Mouse (Mus musculus) neural tube, embryonic 12.5 days (tissue): ENCODE measurements around the gene Tbc1d10c. TPM values are rescaled to one million over a fixed set of nuclear protein-coding genes. Genes with fewer than 3 reads are reported as not detected.
"Not testable (repeated sequence)": the region's sequence is repeated elsewhere in the genome, so short reads cannot be mapped to it uniquely, and the experiment has no call there.

Experiments
- ATAC-seq: fragments of 200-750 bp; cut with Nextera tagmentation; 2 replicates; pipeline ENCODE4 v1.8.0; 2017; ENCODE audit warnings: low read depth, mild to moderate bottlenecking, moderate TSS enrichment, moderate library complexity; ENCODE audit not compliant: low FRiP score
- H3K27ac ChIP-seq: fragments of 300-500 bp; sonication (generic); 2 replicates; pipeline ENCODE4 v1.5.1; 2016
- H3K27me3 ChIP-seq: fragments of 300-500 bp; sonication (generic); replicated peaks from 2 replicates; pipeline ENCODE4 v1.6.1; 2016; ENCODE audit warnings: mild to moderate bottlenecking
- H3K36me3 ChIP-seq: fragments of 300-500 bp; sonication (generic); 2 replicates; pipeline ENCODE4 v1.6.1; 2016; ENCODE audit warnings: mild to moderate bottlenecking
- H3K4me1 ChIP-seq: fragments of 300-500 bp; sonication (generic); 2 replicates; pipeline ENCODE4 v1.6.1; 2016
- H3K4me2 ChIP-seq: fragments of 300-500 bp; sonication (generic); replicated peaks from 2 replicates; pipeline ENCODE4 v1.6.1; 2016; ENCODE audit warnings: mild to moderate bottlenecking
- H3K4me3 ChIP-seq: fragments of 300-500 bp; sonication (generic); 2 replicates; pipeline ENCODE4 v1.5.1; 2016
- H3K9ac ChIP-seq: fragments of 300-500 bp; sonication (generic); 2 replicates; pipeline ENCODE4 v1.6.1; 2016; ENCODE audit warnings: mild to moderate bottlenecking
- H3K9me3 ChIP-seq: fragments of 300-500 bp; sonication (generic); 2 replicates; pipeline ENCODE4 v1.6.1; 2016; ENCODE audit warnings: mild to moderate bottlenecking
- WGBS: fragments of 180-500 bp; shearing (Covaris S2); methylation state at CpG from one replicate; pipeline ENCODE4 v1.1.7; 2016; 5-methylcytosine and 5-hydroxymethylcytosine counted together
- microRNA-seq: library from miRNA; unstranded; fragments of <30 nt; microRNA quantifications from one replicate; pipeline ENCODE4, GENCODE M21; 2017
- polyA plus RNA-seq: library from polyadenylated mRNA; unstranded; fragments of >200 nt; fragmentation: Nextera tagmentation; extraction: Ambion mirVana; gene quantifications from 2 replicates; pipeline ENCODE4 v1.2.1, GENCODE M21; 2016

The Tbc1d10c gene
- polyA plus RNA-seq, 1 experiment from 2014 or later = 1.1 TPM

GRCm38 (mm10) chr19:4143759-4144268 lies 47.3 kb downstream of the Tbc1d10c start, which contains the start of gene Cabp4:
TSS of gene Cabp4 (minus strand) at chr19:4144033.
- Histone ChIP-seq H3K4me1 (peaks cover 7% of the 10 kb centered on the region; the same call in 1 of the 2 replicates), H3K4me2 (no peak within 1 kb of the TSS), H3K27ac (no peak within 1 kb of the TSS), H3K9ac (no peak within 1 kb of the TSS), H3K27me3 (no peaks in the 10 kb centered on the region), H3K36me3 (no peaks in the 10 kb centered on the region), H3K4me3 (no peak within 1 kb of the TSS), H3K9me3 (no peaks in the 10 kb centered on the region)
- no peak for ATAC-seq
- WGBS = 87% methylated on average over 7 of the region's 7 CpGs

GRCm38 (mm10) chr19:4142416-4143173 lies 48.5 kb downstream of the Tbc1d10c start:
- Histone ChIP-seq H3K4me3 (no peak overlapping the region), H3K9ac (no peak overlapping the region), H3K9me3 (no peaks in the 10 kb centered on the region), H3K4me1 (0 out of 2 replicates have a peak, but pooled peaks cover under 1% of the 10 kb centered on the region), H3K27ac (no peak overlapping the region), H3K36me3 (no peaks in the 10 kb centered on the region), H3K4me2 (no peak overlapping the region), H3K27me3 (no peaks in the 10 kb centered on the region)
- WGBS = 89% methylated on average over 18 of the region's 18 CpGs
- ATAC-seq = no peak

GRCm38 (mm10) chr19:4140147-4140546 lies 50.9 kb downstream of the Tbc1d10c start:
- Histone ChIP-seq H3K4me2 (no peak overlapping the region), H3K36me3 (no peaks in the 10 kb centered on the region), H3K27me3 (no peaks in the 10 kb centered on the region), H3K9ac (no peak overlapping the region), H3K4me1 (no peaks in the 10 kb centered on the region), H3K27ac (no peak overlapping the region), H3K9me3 (no peaks in the 10 kb centered on the region), H3K4me3 (no peak overlapping the region)
- WGBS = 82% methylated on average over 6 of the region's 6 CpGs
- no peak for ATAC-seq

- no peaks in the 10 kb centered on the region for H3K27me3 ChIP-seq
- no peak within 1 kb of the TSS for H3K27ac ChIP-seq
- WGBS = 79% methylated on average over 2 of the region's 2 CpGs
- H3K4me3 ChIP-seq = no peak within 1 kb of the TSS
- no peak for ATAC-seq
- H3K9ac ChIP-seq = no peak within 1 kb of the TSS
- no peaks in the 10 kb centered on the region for H3K9me3 ChIP-seq
- H3K36me3 ChIP-seq = no peaks in the 10 kb centered on the region
- no peak within 1 kb of the TSS for H3K4me2 ChIP-seq
- H3K4me1 ChIP-seq = no peaks in the 10 kb centered on the region
These were observed 51.6 kb downstream of the Tbc1d10c start, which contains the start of gene Gpr152 for GRCm38 (mm10) chr19:4139446-4139845. TSS of gene Gpr152 (plus strand) at chr19:4139787.

- 74% methylated on average over 5 of the region's 5 CpGs for WGBS
- ATAC-seq = no peak
- Histone ChIP-seq H3K9ac (no peak overlapping the region), H3K27me3 (no peaks in the 10 kb centered on the region), H3K9me3 (no peaks in the 10 kb centered on the region), H3K4me3 (no peak overlapping the region), H3K27ac (no peak overlapping the region), H3K36me3 (peaks cover 4% of the 10 kb centered on the region), H3K4me2 (no peak overlapping the region), H3K4me1 (no peaks in the 10 kb centered on the region)
These were observed 53.2 kb downstream of the Tbc1d10c start for GRCm38 (mm10) chr19:4137913-4138312.

- no peak for ATAC-seq
These were observed 54.6 kb downstream of the Tbc1d10c start for GRCm38 (mm10) chr19:4136463-4136862.

GRCm38 (mm10) chr19:4135963-4136345 lies 55.1 kb downstream of the Tbc1d10c start:
- ATAC-seq, H3K4me2 ChIP-seq, H3K4me3 ChIP-seq, H3K27ac ChIP-seq, H3K27me3 ChIP-seq, H3K9me3 ChIP-seq, H3K4me1 ChIP-seq, H3K9ac ChIP-seq: not testable (repeated sequence)
- peaks cover 24% of the 10 kb centered on the region for H3K36me3 ChIP-seq
- 30% methylated on average over 8 of the region's 8 CpGs for WGBS

More at GRCm38 (mm10) chr19:4136463-4136862, 54.6 kb downstream of the Tbc1d10c start:
- Histone ChIP-seq H3K36me3 (peaks cover 19% of the 10 kb centered on the region), H3K27me3 (no peaks in the 10 kb centered on the region), H3K4me2 (no peak overlapping the region), H3K4me3 (no peak overlapping the region), H3K9ac (no peak overlapping the region), H3K4me1 (no peaks in the 10 kb centered on the region), H3K9me3 (no peaks in the 10 kb centered on the region), H3K27ac (no peak overlapping the region)
- 81% methylated on average over 5 of the region's 5 CpGs for WGBS

- WGBS = 84% methylated on average over 6 of the region's 6 CpGs
- not testable (repeated sequence) for H3K4me1 ChIP-seq, H3K9ac ChIP-seq, ATAC-seq, H3K4me2 ChIP-seq, H3K27ac ChIP-seq, H3K9me3 ChIP-seq, H3K4me3 ChIP-seq, H3K27me3 ChIP-seq
- peaks cover 28% of the 10 kb centered on the region for H3K36me3 ChIP-seq
These were observed 55.7 kb downstream of the Tbc1d10c start for GRCm38 (mm10) chr19:4135229-4135962.

- no peak for ATAC-seq
- Histone ChIP-seq H3K4me2 (no peak overlapping the region), H3K27ac (no peak overlapping the region), H3K4me3 (no peak overlapping the region), H3K4me1 (peaks cover 3% of the 10 kb centered on the region; the same call in 1 of the 2 replicates), H3K9ac (no peak overlapping the region), H3K9me3 (no peaks in the 10 kb centered on the region), H3K36me3 (peaks cover 36% of the 10 kb centered on the region), H3K27me3 (no peaks in the 10 kb centered on the region)
- 90% methylated on average over 4 of the region's 4 CpGs for WGBS
These were observed 56.7 kb downstream of the Tbc1d10c start for GRCm38 (mm10) chr19:4134354-4134753.

Small RNAs within 50 kb of the gene (microRNA-seq; reads per million reads assigned to microRNA genes)
- not detected for gene Gm26115

Other genes with a start within 250 kb of the Tbc1d10c start
- gene Aldh3b3, start 232.6 kb downstream of the Tbc1d10c start, polyA plus RNA-seq = not detected in 2 replicates
- 0.65 and 0.68 TPM in 2 replicates for gene Aldh3b2, start 219.0 kb downstream of the Tbc1d10c start, polyA plus RNA-seq
- gene Acy3, start 204.7 kb downstream of the Tbc1d10c start, polyA plus RNA-seq = 2.8 and 3.2 TPM in 2 replicates
- not detected in 2 replicates for gene Tbx10, start 198.5 kb downstream of the Tbc1d10c start, polyA plus RNA-seq
- gene Nudt8, start 190.7 kb downstream of the Tbc1d10c start, polyA plus RNA-seq = 20.6 and 22.8 TPM in 2 replicates
- 4.3 TPM in 2 replicates for gene Gm49405, start 190.7 kb downstream of the Tbc1d10c start, polyA plus RNA-seq
- gene Doc2g, start 188.0 kb downstream of the Tbc1d10c start, polyA plus RNA-seq = 4.5 and 6.0 TPM in 2 replicates
- gene Ndufv1, start 178.5 kb downstream of the Tbc1d10c start, polyA plus RNA-seq = 201 and 209 TPM in 2 replicates
- 349 and 353 TPM in 2 replicates for gene Gstp1, start 153.3 kb downstream of the Tbc1d10c start, polyA plus RNA-seq
- 1.8 and 2.8 TPM in 2 replicates for gene Gstp2, start 145.3 kb downstream of the Tbc1d10c start, polyA plus RNA-seq
- gene Gstp3, start 131.7 kb downstream of the Tbc1d10c start, polyA plus RNA-seq = not detected in 2 replicates
- not detected in 2 replicates for gene Cabp2, start 109.7 kb downstream of the Tbc1d10c start, polyA plus RNA-seq
- 73.6 and 75.9 TPM in 2 replicates for gene Cdk2ap2, start 94.1 kb downstream of the Tbc1d10c start, polyA plus RNA-seq
- 26.2 and 27.8 TPM in 2 replicates for gene Pitpnm1, start 91.3 kb downstream of the Tbc1d10c start, polyA plus RNA-seq
- gene Aip, start 65.4 kb downstream of the Tbc1d10c start, polyA plus RNA-seq = 67.3 and 69.4 TPM in 2 replicates
- not detected in 2 replicates for gene Gpr152, start 51.5 kb downstream of the Tbc1d10c start, polyA plus RNA-seq
- 0.13 and 0.19 TPM in 2 replicates for gene Cabp4, start 47.3 kb downstream of the Tbc1d10c start, polyA plus RNA-seq
- 128 and 131 TPM in 2 replicates for gene Coro1b, start 42.7 kb downstream of the Tbc1d10c start, polyA plus RNA-seq
- gene Ptprcap, start 37.7 kb downstream of the Tbc1d10c start, polyA plus RNA-seq = 0.92 and 0.94 TPM in 2 replicates
- gene Rps6kb2, start 27.9 kb downstream of the Tbc1d10c start, polyA plus RNA-seq = 62.3 and 71.7 TPM in 2 replicates
- gene Carns1, start 15.8 kb downstream of the Tbc1d10c start, polyA plus RNA-seq = 3.9 and 4.8 TPM in 2 replicates
- gene Ppp1ca, start 781 bp upstream of the Tbc1d10c start, polyA plus RNA-seq = 753 and 767 TPM in 2 replicates
- 25.9 and 34.0 TPM in 2 replicates for gene Rad9a, start 10.4 kb upstream of the Tbc1d10c start, polyA plus RNA-seq
- gene Clcf1, start 23.0 kb upstream of the Tbc1d10c start, polyA plus RNA-seq = 0.87 and 0.95 TPM in 2 replicates
- not detected in 2 replicates for gene AC109138.7, start 23.1 kb upstream of the Tbc1d10c start, polyA plus RNA-seq
- 18.7 and 19.8 TPM in 2 replicates for gene Pold4, start 40.6 kb upstream of the Tbc1d10c start, polyA plus RNA-seq
- gene Ssh3, start 77.9 kb upstream of the Tbc1d10c start, polyA plus RNA-seq = 5.9 and 7.0 TPM in 2 replicates
- 18.5 and 19.0 TPM in 2 replicates for gene Ankrd13d, start 91.9 kb upstream of the Tbc1d10c start, polyA plus RNA-seq
- 19.7 and 21.2 TPM in 2 replicates for gene Grk2, start 114.9 kb upstream of the Tbc1d10c start, polyA plus RNA-seq
- gene Kdm2a, start 207.0 kb upstream of the Tbc1d10c start, polyA plus RNA-seq = 49.6 and 51.7 TPM in 2 replicates
- 10.3 and 11.6 TPM in 2 replicates for gene Rhod, start 248.1 kb upstream of the Tbc1d10c start, polyA plus RNA-seq